ENCODE assay signal across 12 mouse cellular contexts in genomic region chr17:5106263-5107195, GRCm38 (mm10).
DNase-seq lines count a peak whose midpoint lies in the region; ATAC-seq and TF ChIP-seq lines count a peak whose summit lies in the region.
"Had no signal": no experiment of that assay in that cellular context is flagged by ENCODE, and none has a peak within 500 bp of the region (broad histone marks: within the 10 kb centered on the region; RNA-seq: fewer than 3 reads in every experiment).

No protein-coding gene starts in this region.

- no peaks in the 10 kb centered on the region for H3K9me3 ChIP-seq in hindbrain, embryonic 13.5 days
- H3K9me3 ChIP-seq in hindbrain, embryonic 12.5 days (replicated peaks), result no peaks in the 10 kb centered on the region
- H3K9me3 ChIP-seq: heart, embryonic 15.5 days had no signal

- TF ChIP-seq CTCF in Patski (IDR thresholded peaks at IDR 0.05), result no peak

- POLR2A ChIA-PET in Patski (lab: Charles Lee), result no interaction called here

- no peak for DNase-seq in Patski (ENCODE audit: low read depth, low spot score)
- DNase-seq in kidney, postnatal 14 days, result peak; percentile 62
- no peak for DNase-seq in embryo, embryonic 10.5 days (ENCODE audit: low spot score)
- no peak for DNase-seq in retina, postnatal 1 day
- no peak for DNase-seq in urinary bladder, adult 18-20 months (ENCODE audit: low spot score in 2 of 2)
- DNase-seq: left cerebral cortex, postnatal 4 days; thymus, postnatal 14 days had no signal

- peaks cover 75% of the 10 kb centered on the region for H3K4me1 ChIP-seq in hindbrain, embryonic 13.5 days (replicated peaks)
- H3K4me1 ChIP-seq in hindbrain, embryonic 12.5 days, result peaks cover 52% of the 10 kb centered on the region
- peaks cover 34% of the 10 kb centered on the region for H3K4me1 ChIP-seq in brown adipose tissue, adult 24 weeks (ENCODE audit: control insufficient read depth, insufficient read depth, insufficient read length, low read length)

- no peak overlapping the region for H3K9ac ChIP-seq in hindbrain, embryonic 13.5 days
- H3K9ac ChIP-seq in hindbrain, embryonic 12.5 days, result no peak overlapping the region
- H3K9ac ChIP-seq: heart, embryonic 15.5 days had no signal

- H3K27ac ChIP-seq in hindbrain, embryonic 13.5 days, result peak overlapping the region; percentile 40
- no peak overlapping the region for H3K27ac ChIP-seq in hindbrain, embryonic 12.5 days
- 0 out of 2 replicates have a peak overlapping the region, but pooled peaks have one; percentile 11 for H3K27ac ChIP-seq in brown adipose tissue, adult 24 weeks (replicated peaks; ENCODE audit: low read depth, low read length)
- H3K27ac ChIP-seq: heart, embryonic 15.5 days had no signal

- no peak overlapping the region for H3K4me2 ChIP-seq in hindbrain, embryonic 13.5 days
- no peak overlapping the region for H3K4me2 ChIP-seq in hindbrain, embryonic 12.5 days (replicated peaks)
- H3K4me2 ChIP-seq: heart, embryonic 15.5 days had no signal

- no peak overlapping the region for H3K4me3 ChIP-seq in hindbrain, embryonic 13.5 days
- H3K4me3 ChIP-seq in hindbrain, embryonic 12.5 days, result no peak overlapping the region
- no peak overlapping the region for H3K4me3 ChIP-seq in brown adipose tissue, adult 24 weeks (ENCODE audit: insufficient read depth, low read depth, low read length)
- H3K4me3 ChIP-seq: heart, embryonic 15.5 days; myocyte had no signal

- no peak for ATAC-seq in hindbrain, embryonic 13.5 days (ENCODE audit: low FRiP score)
- ATAC-seq in hindbrain, embryonic 12.5 days (ENCODE audit: low FRiP score), result no peak
- peak; percentile 27 for ATAC-seq in Patski

- in situ Hi-C loops in Patski (cut with MboI; ENCODE audit: low pct_unique_long_range_greater_than_20kb), result no loop called here

- no peaks in the 10 kb centered on the region for H3K36me3 ChIP-seq in hindbrain, embryonic 13.5 days
- H3K36me3 ChIP-seq in hindbrain, embryonic 12.5 days, result no peaks in the 10 kb centered on the region
- H3K36me3 ChIP-seq: heart, embryonic 15.5 days had no signal

- CTCF ChIA-PET in Patski (lab: Charles Lee), result interaction anchor here (1.6 kb wide), 1 partner anchor 12 kb away, joined by 4 read pairs; no protein-coding TSS in a partner anchor

- 78% methylated on average over 11 of the region's 11 CpGs for WGBS in hindbrain, embryonic 13.5 days
- 79% methylated on average over 11 of the region's 11 CpGs for WGBS in hindbrain, embryonic 12.5 days

- no peaks in the 10 kb centered on the region for H3K27me3 ChIP-seq in hindbrain, embryonic 13.5 days
- H3K27me3 ChIP-seq in hindbrain, embryonic 12.5 days, result no peaks in the 10 kb centered on the region
- H3K27me3 ChIP-seq in Patski, result no peaks in the 10 kb centered on the region
- H3K27me3 ChIP-seq: heart, embryonic 15.5 days had no signal
